Mouse (Mus musculus) C2C12 (cell line): ENCODE data around the gene Rptor. TPM values are rescaled to one million over a fixed set of nuclear protein-coding genes. Genes with fewer than 3 reads are reported as not detected.

ENCODE experiments used
- H3K27me3 ChIP-seq: one replicate; pipeline ENCODE4 v1.6.1; 2011; ENCODE audit not compliant: control insufficient read depth, insufficient read depth, insufficient read length
- H3K36me3 ChIP-seq: one replicate; pipeline ENCODE4 v1.6.1; 2011; ENCODE audit not compliant: control insufficient read depth, insufficient read depth
- H3K4me3 ChIP-seq: one replicate; pipeline ENCODE4 v1.5.1; 2011; ENCODE audit warnings: mild to moderate bottlenecking, control low read depth; ENCODE audit not compliant: poor library complexity, insufficient read depth, severe bottlenecking
- H3K79me2 ChIP-seq: one replicate; pipeline ENCODE4 v1.6.1; 2011; ENCODE audit not compliant: control insufficient read depth, insufficient read depth
- H3K79me3 ChIP-seq: one replicate; pipeline ENCODE4 v1.6.1; 2011; ENCODE audit warnings: low read depth, control low read depth
- H3ac ChIP-seq: one replicate; pipeline ENCODE3; 2011; ENCODE audit warnings: low read depth; ENCODE audit not compliant: control insufficient read depth, insufficient read length
- CEBPB ChIP-seq: IDR thresholded peaks from one replicate; pipeline ENCODE4 v1.6.1; 2011; ENCODE audit warnings: low read depth, mild to moderate bottlenecking, control low read depth, moderate library complexity
- CTCF ChIP-seq: IDR thresholded peaks from one replicate; pipeline ENCODE4 v1.5.1; 2011; ENCODE audit not compliant: control insufficient read depth, insufficient read depth, insufficient read length
- FOSL1 ChIP-seq: IDR thresholded peaks from one replicate; pipeline ENCODE4 v1.8.0; 2011; ENCODE audit warnings: mild to moderate bottlenecking, low read length; ENCODE audit not compliant: poor library complexity, insufficient read depth, severe bottlenecking
- MAX ChIP-seq: IDR thresholded peaks from one replicate; pipeline ENCODE4 v1.6.1; 2011; ENCODE audit warnings: mild to moderate bottlenecking, control low read depth
- MYOD1 ChIP-seq: IDR thresholded peaks from one replicate; pipeline ENCODE4 v1.6.1; 2011; ENCODE audit warnings: low read depth; ENCODE audit not compliant: control insufficient read depth, insufficient read length
- MYOG ChIP-seq: IDR thresholded peaks from one replicate; pipeline ENCODE4 v1.6.1; 2011; ENCODE audit not compliant: control insufficient read depth, insufficient read length; ENCODE audit errors: extremely low read depth
- USF1 ChIP-seq: IDR thresholded peaks from one replicate; pipeline ENCODE4 v1.6.1; 2011; ENCODE audit warnings: low read depth, mild to moderate bottlenecking, control low read depth, moderate library complexity
- polyA plus RNA-seq: library from polyadenylated mRNA; unstranded; fragments of >200 nt; fragmentation: generic; extraction: Trizol; gene quantifications from one replicate; pipeline ENCODE4 v1.2.1, GENCODE M21; 2012; ENCODE audit warnings: missing spikeins

The Rptor gene
- polyA plus RNA-seq, 1 experiment: 34.8 TPM

DNA sequence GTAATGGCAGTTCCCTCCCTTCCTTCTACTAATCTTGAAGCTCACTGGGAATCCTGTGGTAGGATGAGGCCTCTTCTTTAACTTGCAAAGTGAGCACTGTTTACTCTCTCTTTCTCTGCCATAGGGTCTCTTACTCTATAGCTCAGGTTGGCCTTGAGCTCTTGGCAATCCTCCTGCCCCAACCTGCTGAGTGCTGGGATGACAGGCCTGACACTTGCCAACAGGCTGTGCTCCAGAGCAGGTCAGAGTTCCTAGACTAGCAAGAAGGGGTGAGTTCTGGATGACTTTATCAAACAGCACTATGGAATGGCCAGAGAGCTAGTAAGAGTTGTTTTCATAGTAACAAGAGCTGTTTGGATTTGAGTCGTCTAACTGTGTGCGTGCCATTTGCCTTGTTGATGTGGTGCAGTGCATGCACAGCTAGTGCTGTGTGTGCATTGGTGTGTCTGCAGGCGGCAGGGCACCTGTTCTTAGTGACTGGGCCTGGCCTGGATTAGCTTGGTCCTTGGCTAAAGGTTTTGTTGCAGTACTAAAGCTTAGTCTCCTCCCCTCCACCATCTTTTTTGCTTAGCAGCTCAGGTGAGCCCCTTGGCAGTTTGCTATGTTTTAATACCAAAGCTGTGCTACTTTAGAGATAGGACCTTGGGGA lies 28.6 kb downstream of the Rptor start:
- TF ChIP-seq MYOD1 (peak; percentile 50), FOSL1 (no peak)
- peaks cover 100% of the 10 kb centered on the region for H3K79me2 ChIP-seq
- peaks cover 83% of the 10 kb centered on the region for H3K79me3 ChIP-seq
- H3K36me3 ChIP-seq: peaks cover 8% of the 10 kb centered on the region
- no peak overlapping the region for H3ac ChIP-seq
- no peaks in the 10 kb centered on the region for H3K27me3 ChIP-seq
- no peak overlapping the region for H3K4me3 ChIP-seq

DNA sequence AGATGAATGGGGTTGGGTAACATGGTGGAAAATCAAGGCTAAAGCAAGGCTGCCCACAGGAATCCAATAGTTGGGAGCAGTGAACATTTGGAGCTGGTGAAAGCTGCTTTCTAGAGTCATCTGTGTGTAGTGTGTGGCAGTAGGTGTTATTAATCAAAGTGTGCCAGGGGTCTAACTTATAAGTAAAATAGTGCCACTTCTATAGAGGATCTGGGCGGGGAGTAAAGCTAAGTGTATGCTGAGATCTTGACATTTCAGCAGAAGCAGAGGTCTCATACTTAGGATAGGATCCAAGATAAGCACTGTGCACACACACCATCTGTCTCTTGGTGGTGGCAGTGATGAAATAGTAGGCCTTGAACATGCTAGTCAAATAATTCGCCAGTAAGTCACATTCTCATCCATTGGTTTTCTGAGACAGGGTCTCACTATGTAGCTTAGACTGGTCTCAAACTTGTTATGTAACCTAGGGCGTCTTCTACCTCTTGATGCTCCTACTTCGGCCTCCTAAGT lies 33.7 kb downstream of the Rptor start:
- peaks cover 100% of the 10 kb centered on the region for H3K79me2 ChIP-seq
- H3ac ChIP-seq: no peak overlapping the region
- H3K36me3 ChIP-seq: no peaks in the 10 kb centered on the region
- no peaks in the 10 kb centered on the region for H3K27me3 ChIP-seq
- TF ChIP-seq MYOG (no peak), CEBPB (no peak), USF1 (no peak), MAX (no peak), MYOD1 (no peak), CTCF (no peak), FOSL1 (no peak)
- H3K79me3 ChIP-seq: peaks cover 79% of the 10 kb centered on the region
- no peak overlapping the region for H3K4me3 ChIP-seq

DNA sequence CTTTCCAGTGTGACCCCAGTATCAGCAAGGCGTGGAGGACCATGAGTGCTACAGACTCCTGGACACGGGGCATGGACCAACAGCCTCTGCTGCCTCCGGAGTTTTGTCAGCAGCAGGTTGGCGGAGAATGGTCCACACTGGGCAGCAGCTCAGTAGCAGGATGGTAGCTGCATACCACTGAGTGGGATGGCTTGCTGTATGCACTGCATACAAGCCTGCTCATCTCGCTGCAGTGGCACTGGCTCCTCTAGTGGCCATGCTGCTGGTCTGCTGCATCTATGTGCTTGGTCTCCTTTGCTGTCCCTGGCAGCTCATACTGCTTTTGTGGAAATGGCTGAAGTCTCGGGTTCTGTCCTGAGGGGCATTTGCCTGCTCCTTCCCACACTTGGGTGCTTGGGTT lies 34.8 kb downstream of the Rptor start:
- TF ChIP-seq MAX: no peak
- TF ChIP-seq CTCF: peak; percentile 42
- no peak overlapping the region for H3K4me3 ChIP-seq
- no peaks in the 10 kb centered on the region for H3K27me3 ChIP-seq
- peaks cover 79% of the 10 kb centered on the region for H3K79me3 ChIP-seq
- no peaks in the 10 kb centered on the region for H3K36me3 ChIP-seq
- peaks cover 100% of the 10 kb centered on the region for H3K79me2 ChIP-seq
- no peak overlapping the region for H3ac ChIP-seq

DNA sequence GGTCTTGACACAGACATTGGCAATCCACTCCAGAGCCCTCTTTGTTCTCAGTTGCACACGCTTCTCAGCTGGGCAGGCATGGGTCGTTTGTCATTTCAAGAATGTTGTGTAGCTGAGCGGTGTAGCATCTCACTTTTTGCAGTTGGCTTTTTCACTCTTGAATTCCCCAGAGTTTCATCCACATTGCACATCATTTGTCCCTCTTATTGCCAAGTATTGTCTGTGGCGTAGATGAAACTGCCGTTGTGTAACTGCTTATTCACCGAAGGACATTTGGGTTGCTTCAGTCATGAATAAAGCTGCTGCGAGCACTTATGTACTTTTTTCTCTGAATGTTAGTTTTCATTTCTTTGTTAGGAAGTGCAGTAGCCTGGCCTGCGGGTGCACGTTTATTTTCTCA lies 37.8 kb downstream of the Rptor start:
- Histone ChIP-seq H3K79me2 (peaks cover 100% of the 10 kb centered on the region), H3ac (no peak overlapping the region), H3K79me3 (peaks cover 83% of the 10 kb centered on the region), H3K27me3 (no peaks in the 10 kb centered on the region), H3K36me3 (no peaks in the 10 kb centered on the region), H3K4me3 (no peak overlapping the region)
- TF ChIP-seq MYOD1 (no peak), CEBPB (no peak), MYOG (no peak), MAX (no peak), USF1 (no peak), CTCF (no peak), FOSL1 (no peak)

DNA sequence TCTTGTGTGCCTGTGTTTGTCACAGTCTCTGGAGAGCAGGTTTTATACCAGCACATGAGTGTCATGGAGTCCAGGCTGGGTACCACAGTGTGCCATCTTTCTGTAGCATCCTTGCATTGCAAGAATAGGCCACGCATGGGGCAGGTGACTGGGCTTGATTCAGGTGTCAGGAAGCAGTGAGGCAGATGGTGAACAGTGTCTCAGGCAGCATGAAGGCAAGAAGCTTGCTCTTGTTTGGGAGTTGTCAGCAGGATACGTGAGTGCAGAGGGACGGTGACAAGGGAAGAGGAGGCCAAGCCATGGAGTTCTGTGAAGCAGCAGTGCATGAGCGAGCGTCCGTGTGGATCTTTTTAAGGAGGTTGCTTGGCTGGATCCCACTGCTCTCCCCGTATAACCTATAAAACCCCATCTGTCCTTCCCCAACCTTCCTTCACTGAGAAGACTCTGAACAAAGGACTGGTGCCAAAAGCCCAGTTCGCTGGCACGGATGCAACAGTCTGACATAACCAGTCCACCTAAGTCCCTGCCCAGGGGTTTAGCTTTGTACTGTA lies 39.2 kb downstream of the Rptor start:
- Histone ChIP-seq H3ac (no peak overlapping the region), H3K79me3 (peaks cover 79% of the 10 kb centered on the region), H3K79me2 (peaks cover 100% of the 10 kb centered on the region), H3K4me3 (no peak overlapping the region), H3K36me3 (no peaks in the 10 kb centered on the region), H3K27me3 (no peaks in the 10 kb centered on the region)
- TF ChIP-seq MYOD1: no peak
- TF ChIP-seq MAX: no peak
- no peak for TF ChIP-seq MYOG
- no peak for TF ChIP-seq USF1
- TF ChIP-seq CEBPB: no peak
- TF ChIP-seq FOSL1: no peak
- TF ChIP-seq CTCF: no peak

DNA sequence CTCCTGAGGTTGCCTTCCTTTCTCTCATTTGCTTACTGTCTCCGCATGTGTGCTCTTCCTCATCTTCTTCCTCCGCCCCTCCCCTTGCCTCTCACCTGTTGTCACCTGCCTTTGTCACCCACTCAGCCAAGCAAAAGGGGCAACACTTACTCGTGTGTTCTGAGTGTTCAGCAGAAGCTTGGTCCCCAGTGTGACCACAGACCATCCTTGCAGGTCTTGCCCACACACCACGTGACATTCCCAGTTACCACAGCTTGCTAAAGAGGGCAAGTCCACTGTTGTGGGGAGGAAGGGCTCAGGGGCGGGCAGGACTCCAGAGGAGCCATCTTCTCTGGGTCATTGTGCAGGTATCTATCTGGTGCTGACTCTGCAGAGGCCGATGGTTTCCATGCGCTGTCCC lies 40.6 kb downstream of the Rptor start:
- Histone ChIP-seq H3ac (no peak overlapping the region), H3K27me3 (no peaks in the 10 kb centered on the region), H3K79me2 (peaks cover 100% of the 10 kb centered on the region), H3K36me3 (no peaks in the 10 kb centered on the region), H3K4me3 (no peak overlapping the region), H3K79me3 (peaks cover 84% of the 10 kb centered on the region)
- TF ChIP-seq CEBPB (no peak), MAX (no peak), FOSL1 (no peak), CTCF (no peak), MYOD1 (no peak), MYOG (no peak), USF1 (no peak)
